In genomic region chr6:92420106-92420505, GRCm38 (mm10) we compare ENCODE assay signal across 23 mouse cellular contexts.
"Had no signal": no experiment of that assay in that cellular context is flagged by ENCODE, and none has a peak within 500 bp of the region (broad histone marks: within the 10 kb centered on the region; RNA-seq: fewer than 3 reads in every experiment).

No protein-coding gene starts in this region.

- DNase-seq: kidney, adult 11 months; kidney, adult 8-10 months; kidney, postnatal 10 days; kidney, postnatal 36 days; liver, postnatal 0 days; lung, embryonic 14.5 days; right cerebral cortex, adult 18-20 months; right cerebral cortex, postnatal 14 days; right cerebral cortex, postnatal 4 days; thymus, postnatal 25 days had no signal

- H3K4me2 ChIP-seq: intestine, embryonic 15.5 days; kidney, embryonic 15.5 days; limb, embryonic 12.5 days; limb, embryonic 15.5 days; liver, embryonic 11.5 days; lung, embryonic 14.5 days; midbrain, embryonic 13.5 days; neural tube, embryonic 13.5 days; stomach, embryonic 15.5 days had no signal

- H3K27ac ChIP-seq: intestine, embryonic 15.5 days; kidney, embryonic 15.5 days; limb, embryonic 12.5 days; limb, embryonic 15.5 days; liver, embryonic 14.5 days; macrophage; midbrain, embryonic 13.5 days; neural tube, embryonic 13.5 days; stomach, embryonic 15.5 days had no signal

- H3K4me3 ChIP-seq: intestine, embryonic 15.5 days; kidney, embryonic 15.5 days; limb, embryonic 12.5 days; limb, embryonic 15.5 days; midbrain, embryonic 13.5 days; myocyte; neural tube, embryonic 13.5 days; stomach, embryonic 15.5 days had no signal

- ATAC-seq: intestine, embryonic 15.5 days; liver, postnatal 0 days; lung, postnatal 0 days; midbrain, embryonic 13.5 days; midbrain, embryonic 16.5 days had no signal

- H3K36me3 ChIP-seq: intestine, embryonic 15.5 days had no signal

- H3K27me3 ChIP-seq: intestine, embryonic 15.5 days; kidney, embryonic 15.5 days; limb, embryonic 12.5 days; limb, embryonic 15.5 days; midbrain, embryonic 13.5 days; neural tube, embryonic 13.5 days; stomach, embryonic 15.5 days had no signal

- H3K4me1 ChIP-seq: kidney, embryonic 15.5 days had no signal

- H3K9me3 ChIP-seq: intestine, embryonic 15.5 days; kidney, embryonic 15.5 days; limb, embryonic 12.5 days; limb, embryonic 15.5 days; midbrain, embryonic 13.5 days; neural tube, embryonic 13.5 days; stomach, embryonic 15.5 days had no signal

- H3K9ac ChIP-seq: intestine, embryonic 15.5 days; kidney, embryonic 15.5 days; limb, embryonic 12.5 days; limb, embryonic 15.5 days; liver, embryonic 14.5 days; liver, postnatal 0 days; lung, embryonic 14.5 days; midbrain, embryonic 13.5 days; neural tube, embryonic 13.5 days; stomach, embryonic 15.5 days had no signal
